Mouse (Mus musculus) liver, postnatal 0 days (tissue): Measurements from ENCODE around the gene Sdk2.

Source experiments
- CTCF ChIP-seq: sonication (generic); IDR thresholded peaks from 2 replicates; pipeline ENCODE4 v1.5.1; 2016; ENCODE audit warnings: antibody characterized with exemption, low read depth
- EP300 ChIP-seq: IDR thresholded peaks from 2 replicates; pipeline ENCODE4 v1.6.1; 2016; ENCODE audit warnings: antibody characterized with exemption, low read depth, mild to moderate bottlenecking

DNA sequence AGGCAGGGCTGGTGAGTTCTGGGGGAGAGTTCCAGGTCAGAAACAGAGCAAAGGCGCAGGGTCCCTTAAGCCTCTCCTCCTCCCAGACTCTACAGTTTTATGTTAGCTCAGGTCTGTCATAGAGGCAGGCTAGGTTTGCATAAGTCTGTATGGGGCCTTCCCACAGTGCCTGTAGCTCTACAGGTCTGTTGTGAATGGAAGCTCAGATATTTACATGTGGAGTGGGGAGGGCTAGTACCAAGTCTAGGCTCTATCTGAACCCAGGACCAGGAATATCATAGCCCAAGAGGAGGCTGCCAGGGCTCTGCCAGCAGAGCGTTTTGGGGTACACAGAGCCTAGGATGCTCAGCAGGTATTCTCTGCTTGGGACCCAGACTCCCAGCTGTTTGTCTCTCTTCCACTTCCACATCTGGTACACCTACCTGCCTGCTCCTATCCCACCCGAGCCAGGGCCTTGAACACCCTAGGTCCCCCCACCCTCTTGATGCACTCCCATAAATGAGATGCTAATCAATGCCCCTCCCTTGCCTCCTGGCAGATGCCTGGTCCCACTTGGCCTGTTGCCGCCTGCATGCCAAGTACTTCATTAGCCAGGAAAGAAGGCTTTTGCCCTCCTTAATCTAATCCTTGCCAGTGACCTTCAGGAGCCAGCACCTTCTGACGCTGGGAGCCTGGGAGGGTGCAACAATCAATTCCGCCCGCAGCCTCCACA lies 115.8 kb downstream of the Sdk2 start:
- TF ChIP-seq CTCF (no peak), EP300 (no peak)
